Mouse (Mus musculus): Measurements from ENCODE around the gene Clstn2. TPM values are rescaled to one million over a fixed set of nuclear protein-coding genes. Genes with fewer than 3 reads are reported as not detected.

Clstn2 gene
- polyA plus RNA-seq (2016; fragmentation: Nextera tagmentation; extraction: Ambion mirVana) = 2.8 and 3.1 TPM in 2 replicates

DNA sequence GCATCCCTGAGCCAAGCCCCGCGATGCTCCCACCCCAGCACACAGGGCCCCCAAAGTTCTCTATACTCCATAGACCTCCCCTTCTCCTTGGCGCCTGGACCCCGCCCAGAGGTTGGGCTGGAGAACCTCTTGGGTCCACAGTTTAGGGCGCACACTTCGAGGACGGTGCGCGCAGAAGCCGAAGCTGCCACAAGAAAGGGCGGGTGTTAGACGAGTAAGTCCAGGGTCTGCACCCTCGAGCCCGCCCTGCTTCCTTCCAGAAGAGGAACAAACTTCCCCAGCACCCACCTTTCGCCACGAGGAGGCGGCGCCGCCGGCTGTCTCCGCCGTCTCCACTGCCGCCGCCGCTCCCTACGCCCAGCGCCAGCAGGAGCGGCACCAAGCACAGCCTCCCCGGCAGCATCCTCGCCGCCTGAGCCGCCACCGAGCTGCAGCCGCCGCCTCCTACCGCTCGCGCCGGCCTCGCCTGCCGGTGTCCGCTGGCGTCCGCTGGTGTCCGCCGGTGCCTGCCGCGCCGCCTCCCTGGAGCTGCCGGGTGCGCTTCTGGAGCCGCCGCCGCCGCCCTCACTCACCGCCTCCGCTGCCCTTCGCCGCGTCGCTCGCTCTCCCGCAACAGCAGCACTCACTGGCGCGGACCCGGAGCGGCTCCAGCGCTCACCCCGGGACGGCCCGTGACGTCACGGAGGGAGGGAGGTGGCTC is at the start of gene Clstn2:
Gene Clstn2, minus strand, starts transcription at position 609 of the 700 bp plus-strand sequence.
- H3K9me3 ChIP-seq = no peaks in the 10 kb centered on the region
- ATAC-seq (ENCODE audit: low FRiP score) = peak; percentile 93
- H3K27ac ChIP-seq = 0 out of 2 replicates have a peak within 1 kb of the TSS, but pooled peaks have one; percentile 53
- WGBS = under 1% methylated on average over 66 of the region's 73 CpGs
- peaks cover 13% of the 10 kb centered on the region for H3K4me1 ChIP-seq
- H3K9ac ChIP-seq = peak within 1 kb of the TSS; percentile 64
- H3K27me3 ChIP-seq = peaks cover 48% of the 10 kb centered on the region
- H3K36me3 ChIP-seq (replicated peaks) = no peaks in the 10 kb centered on the region
- peak within 1 kb of the TSS; percentile 93 for H3K4me2 ChIP-seq
- peak within 1 kb of the TSS; percentile 69 for H3K4me3 ChIP-seq (replicated peaks)

DNA sequence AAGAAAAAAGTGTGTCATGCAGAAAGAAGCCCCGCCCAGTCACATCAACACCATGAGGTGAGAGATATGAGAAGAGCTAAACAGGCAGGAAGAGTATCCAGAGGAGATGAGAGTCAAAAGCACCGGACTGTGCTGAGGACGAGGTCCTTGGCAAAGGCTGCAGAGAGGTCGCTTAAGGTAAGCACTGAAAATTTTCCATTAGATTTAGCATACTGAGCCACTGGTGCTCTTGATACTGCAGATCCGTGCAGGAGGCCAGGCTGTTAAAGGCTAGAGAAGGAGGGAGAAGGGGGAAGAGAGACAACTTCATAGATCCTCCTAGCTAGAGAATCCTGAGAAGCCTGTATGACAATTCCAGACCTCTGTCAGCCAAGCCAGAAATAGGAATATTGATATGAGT is 34.8 kb upstream of the Clstn2 start:
- H3K4me2 ChIP-seq = no peak overlapping the region
- no peaks in the 10 kb centered on the region for H3K27me3 ChIP-seq
- H3K9ac ChIP-seq = no peak overlapping the region
- H3K9me3 ChIP-seq = no peaks in the 10 kb centered on the region
- H3K4me3 ChIP-seq (replicated peaks) = no peak overlapping the region
- no peaks in the 10 kb centered on the region for H3K4me1 ChIP-seq
- WGBS = 90% methylated on average over 5 of the region's 5 CpGs
- no peak overlapping the region for H3K27ac ChIP-seq
- no peaks in the 10 kb centered on the region for H3K36me3 ChIP-seq (replicated peaks)
- no peak for ATAC-seq (ENCODE audit: low FRiP score)

DNA sequence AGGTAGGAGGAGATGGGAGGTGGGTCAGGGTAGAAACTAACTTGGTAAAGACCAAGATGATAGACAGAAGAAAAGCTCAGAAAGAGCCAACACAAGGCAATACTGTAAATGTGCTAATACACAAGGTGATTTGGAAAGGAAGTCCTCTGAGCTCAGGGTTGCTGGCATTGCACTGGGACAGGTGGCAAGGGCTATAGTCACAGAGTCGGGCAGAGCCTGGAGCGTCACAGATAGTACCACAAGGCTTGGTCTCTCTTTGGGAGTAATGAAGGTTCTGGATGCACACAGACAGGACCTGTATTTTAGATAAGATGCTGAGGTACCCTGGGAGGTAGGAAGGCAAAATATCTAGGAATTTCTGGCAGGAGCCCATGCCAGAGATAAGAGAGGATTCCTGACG is 28.7 kb upstream of the Clstn2 start:
- Histone ChIP-seq H3K4me1 (no peaks in the 10 kb centered on the region), H3K4me2 (no peak overlapping the region), H3K4me3 (replicated peaks) (no peak overlapping the region), H3K27ac (no peak overlapping the region), H3K9ac (no peak overlapping the region), H3K36me3 (replicated peaks) (no peaks in the 10 kb centered on the region), H3K9me3 (no peaks in the 10 kb centered on the region), H3K27me3 (no peaks in the 10 kb centered on the region)
- 80% methylated on average over 3 of the region's 3 CpGs for WGBS
- no peak for ATAC-seq (ENCODE audit: low FRiP score)

DNA sequence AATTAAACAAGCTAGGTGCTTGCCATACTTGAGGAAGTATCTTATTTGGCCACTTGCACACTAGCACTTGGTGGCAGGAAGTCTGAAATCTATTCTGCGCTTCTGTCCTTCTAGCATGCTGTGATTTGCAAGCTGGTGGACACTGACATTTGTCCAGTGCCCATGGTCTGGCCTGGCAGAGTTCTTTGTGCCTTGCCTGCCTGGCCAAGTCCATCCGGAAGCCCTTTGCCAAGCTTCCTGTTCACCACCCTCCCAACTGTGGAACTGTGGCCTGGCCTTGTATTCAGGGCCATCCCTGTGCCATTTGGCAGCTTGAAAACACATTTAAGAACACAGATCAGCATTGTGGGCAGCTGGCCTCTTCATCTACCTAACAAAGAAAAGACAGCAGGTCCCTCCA is 24.3 kb upstream of the Clstn2 start:
- H3K9me3 ChIP-seq = no peaks in the 10 kb centered on the region
- H3K9ac ChIP-seq = no peak overlapping the region
- no peak overlapping the region for H3K4me2 ChIP-seq
- no peak for ATAC-seq (ENCODE audit: low FRiP score)
- H3K4me1 ChIP-seq = no peaks in the 10 kb centered on the region
- H3K36me3 ChIP-seq (replicated peaks) = no peaks in the 10 kb centered on the region
- no peak overlapping the region for H3K27ac ChIP-seq
- H3K27me3 ChIP-seq = no peaks in the 10 kb centered on the region
- WGBS = 93% methylated on average over 2 of the region's 2 CpGs
- no peak overlapping the region for H3K4me3 ChIP-seq (replicated peaks)

DNA sequence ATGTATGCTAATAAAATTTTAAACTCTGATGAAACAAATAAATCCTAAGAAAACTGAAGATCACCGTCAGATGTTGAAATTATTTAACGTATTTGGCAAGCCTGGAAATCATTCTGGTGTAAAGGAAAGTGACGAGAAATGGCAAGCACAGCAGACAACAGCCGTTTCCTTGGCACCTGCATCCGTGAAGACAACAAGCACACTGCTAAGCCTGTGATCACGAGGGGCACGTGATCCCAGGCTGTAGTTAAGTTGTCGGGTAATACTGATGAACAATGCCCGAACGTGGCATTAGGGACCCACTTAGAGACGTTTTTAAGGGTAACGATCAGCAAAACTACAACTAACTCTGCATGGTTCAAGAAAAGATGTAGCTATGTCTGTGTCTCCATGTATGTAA is 18.4 kb upstream of the Clstn2 start:
- no peaks in the 10 kb centered on the region for H3K27me3 ChIP-seq
- no peak overlapping the region for H3K27ac ChIP-seq
- no peak overlapping the region for H3K4me2 ChIP-seq
- no peaks in the 10 kb centered on the region for H3K9me3 ChIP-seq
- no peak overlapping the region for H3K4me3 ChIP-seq (replicated peaks)
- H3K36me3 ChIP-seq (replicated peaks) = no peaks in the 10 kb centered on the region
- H3K9ac ChIP-seq = no peak overlapping the region
- no peaks in the 10 kb centered on the region for H3K4me1 ChIP-seq
- ATAC-seq (ENCODE audit: low FRiP score) = no peak
- 58% methylated on average over 12 of the region's 12 CpGs for WGBS

DNA sequence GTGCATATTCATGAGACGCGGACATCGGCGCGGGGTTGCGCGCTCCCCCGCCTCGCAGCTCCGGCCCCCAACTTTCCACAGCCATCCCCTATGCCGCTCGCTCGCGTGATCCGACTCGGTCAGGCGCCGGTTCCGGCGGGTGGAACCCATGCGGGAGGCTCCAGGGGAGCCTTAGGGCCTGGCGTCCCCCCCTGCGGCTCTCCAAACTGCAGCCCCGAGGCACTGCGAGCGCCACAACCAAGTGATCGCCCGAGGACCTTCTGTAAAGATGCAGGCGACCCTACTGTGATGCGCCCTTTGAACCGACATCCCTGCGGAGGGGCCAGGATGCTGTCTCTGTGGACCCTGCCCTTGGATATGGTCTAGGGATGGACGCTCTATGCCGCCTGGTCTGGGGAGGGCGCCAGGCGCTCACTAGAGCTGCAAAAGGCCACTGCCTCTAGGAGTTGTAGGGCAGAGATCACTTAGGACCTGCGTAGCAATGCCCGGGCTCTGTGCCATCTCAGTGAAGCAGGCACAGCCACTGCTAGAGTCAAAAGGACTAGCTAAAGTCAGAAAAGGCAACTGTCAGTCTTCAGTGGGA is 383 bp upstream of the Clstn2 start:
- under 1% methylated on average over 38 of the region's 38 CpGs for WGBS
- H3K27ac ChIP-seq = no peak overlapping the region
- H3K9ac ChIP-seq = peak overlapping the region; percentile 64
- H3K4me1 ChIP-seq = peaks cover 13% of the 10 kb centered on the region
- peaks cover 48% of the 10 kb centered on the region for H3K27me3 ChIP-seq
- no peaks in the 10 kb centered on the region for H3K9me3 ChIP-seq
- H3K36me3 ChIP-seq (replicated peaks) = no peaks in the 10 kb centered on the region
- peak overlapping the region; percentile 93 for H3K4me2 ChIP-seq
- no peak; the same call in 1 of the 2 replicates for ATAC-seq (ENCODE audit: low FRiP score)
- H3K4me3 ChIP-seq (replicated peaks) = peak overlapping the region; percentile 69

DNA sequence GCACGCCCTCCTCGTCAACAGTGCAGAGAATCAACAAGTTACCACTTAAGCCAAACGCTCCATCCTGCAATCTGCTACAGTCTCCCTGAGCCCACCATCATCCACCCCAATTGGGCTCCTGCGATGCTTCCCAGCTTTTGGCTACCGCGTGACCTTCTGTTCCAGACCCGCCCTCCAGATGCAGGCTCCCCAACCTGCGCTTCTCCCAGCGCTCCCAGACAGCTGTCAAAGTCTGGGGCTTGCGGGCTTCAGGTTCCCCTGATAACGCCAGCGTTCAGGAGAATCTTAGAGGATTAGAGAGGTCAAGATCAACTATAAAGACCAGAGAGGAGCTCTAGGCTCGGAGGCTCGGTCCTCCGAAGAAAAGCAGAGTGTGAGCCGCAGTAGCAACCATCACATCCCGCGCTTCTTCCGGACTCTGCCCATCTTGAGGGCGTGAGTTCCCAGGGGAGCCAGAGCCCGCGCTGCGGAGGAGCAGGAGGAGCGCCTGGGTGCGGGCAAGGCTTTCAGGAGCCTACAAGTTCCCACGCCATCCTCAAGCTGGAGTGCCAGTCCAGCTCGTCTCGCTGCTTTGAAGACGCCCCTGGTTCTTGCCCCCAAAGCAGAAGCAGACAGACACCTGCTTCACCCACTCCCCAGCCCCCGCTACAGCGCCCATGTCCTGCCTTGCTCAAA is 946 bp downstream of the Clstn2 start:
- H3K36me3 ChIP-seq (replicated peaks) = no peaks in the 10 kb centered on the region
- peak; percentile 33 for ATAC-seq (ENCODE audit: low FRiP score)
- peak overlapping the region; percentile 93 for H3K4me2 ChIP-seq
- H3K27me3 ChIP-seq = peaks cover 48% of the 10 kb centered on the region
- under 1% methylated on average over 31 of the region's 31 CpGs for WGBS
- H3K9me3 ChIP-seq = no peaks in the 10 kb centered on the region
- no peak overlapping the region for H3K27ac ChIP-seq
- peaks cover 13% of the 10 kb centered on the region for H3K4me1 ChIP-seq
- peak overlapping the region; percentile 64 for H3K9ac ChIP-seq
- peak overlapping the region; percentile 69 for H3K4me3 ChIP-seq (replicated peaks)

DNA sequence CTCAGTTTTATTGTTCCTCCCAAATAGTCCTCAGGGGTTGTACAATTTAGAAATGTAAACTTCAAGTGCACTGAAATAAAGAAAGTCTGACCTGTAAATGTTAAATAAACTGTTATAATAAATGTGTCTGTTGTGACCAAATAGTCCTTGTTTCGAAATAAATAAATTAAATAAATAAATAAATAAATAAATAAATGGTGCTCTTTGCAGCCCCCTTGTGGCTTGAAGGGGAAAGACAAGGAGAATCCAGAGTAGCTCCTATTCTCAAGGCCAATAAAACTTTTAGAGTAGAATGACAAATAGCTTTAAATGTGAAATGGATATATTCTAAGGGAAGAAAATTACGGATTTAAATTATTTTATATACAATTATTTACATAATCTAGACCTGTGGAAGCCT is 2.3 kb downstream of the Clstn2 start:
- no peak overlapping the region for H3K4me2 ChIP-seq
- H3K4me1 ChIP-seq = peaks cover 13% of the 10 kb centered on the region
- ATAC-seq (ENCODE audit: low FRiP score) = no peak
- no peaks in the 10 kb centered on the region for H3K9me3 ChIP-seq
- no peak overlapping the region for H3K27ac ChIP-seq
- WGBS = 17% methylated on average over 2 of the region's 2 CpGs
- H3K36me3 ChIP-seq (replicated peaks) = no peaks in the 10 kb centered on the region
- H3K9ac ChIP-seq = no peak overlapping the region
- H3K27me3 ChIP-seq = peaks cover 47% of the 10 kb centered on the region
- H3K4me3 ChIP-seq (replicated peaks) = no peak overlapping the region

DNA sequence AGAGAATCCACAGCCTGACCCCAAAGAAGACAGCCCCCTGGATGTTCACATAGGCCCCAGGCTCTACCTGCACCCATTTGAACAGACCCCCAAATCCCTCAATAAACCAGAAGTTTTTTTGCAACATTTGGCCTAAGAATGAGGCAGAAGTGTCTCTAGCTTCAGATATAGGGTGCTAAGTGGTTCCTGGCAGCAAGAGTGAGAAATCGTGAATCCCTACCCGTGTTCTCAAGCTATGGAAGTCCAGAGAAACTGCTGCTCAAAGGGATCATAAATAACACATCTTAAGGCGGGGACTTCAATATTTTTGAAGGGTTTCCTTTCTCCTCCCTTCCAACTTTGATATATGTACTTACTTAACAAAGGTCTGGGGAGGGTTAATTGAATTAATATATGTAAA is 7.4 kb downstream of the Clstn2 start:
- H3K27ac ChIP-seq = no peak overlapping the region
- 80% methylated on average over 3 of the region's 3 CpGs for WGBS
- H3K4me3 ChIP-seq (replicated peaks) = no peak overlapping the region
- H3K27me3 ChIP-seq = 0 out of 2 replicates have a peak, but pooled peaks cover 7% of the 10 kb centered on the region
- H3K36me3 ChIP-seq (replicated peaks) = no peaks in the 10 kb centered on the region
- no peak overlapping the region for H3K9ac ChIP-seq
- H3K4me2 ChIP-seq = no peak overlapping the region
- no peaks in the 10 kb centered on the region for H3K4me1 ChIP-seq
- H3K9me3 ChIP-seq = no peaks in the 10 kb centered on the region
- ATAC-seq (ENCODE audit: low FRiP score) = no peak

DNA sequence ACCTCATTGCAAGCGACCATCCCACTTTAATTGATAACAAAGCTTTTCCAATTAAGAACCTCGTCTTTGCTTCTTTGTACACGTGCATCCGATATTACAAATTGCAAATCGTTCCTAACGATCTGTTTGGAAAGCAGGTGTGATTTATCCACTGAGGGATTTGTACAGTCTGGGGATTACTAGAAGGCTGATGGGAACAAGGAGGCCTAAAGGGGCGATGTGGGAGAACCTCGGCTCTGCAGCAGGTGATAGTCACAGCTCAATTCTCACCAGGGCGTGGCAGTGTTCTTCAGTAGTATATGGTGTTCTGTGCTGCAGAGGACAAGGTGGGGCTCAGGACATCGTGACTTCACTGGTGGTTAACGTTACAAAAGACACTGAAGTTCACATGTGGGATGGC is 9.9 kb downstream of the Clstn2 start:
- H3K27ac ChIP-seq = no peak overlapping the region
- H3K4me2 ChIP-seq = no peak overlapping the region
- no peaks in the 10 kb centered on the region for H3K9me3 ChIP-seq
- no peak for ATAC-seq (ENCODE audit: low FRiP score)
- H3K4me3 ChIP-seq (replicated peaks) = no peak overlapping the region
- WGBS = 70% methylated on average over 11 of the region's 11 CpGs
- no peaks in the 10 kb centered on the region for H3K4me1 ChIP-seq
- H3K9ac ChIP-seq = no peak overlapping the region
- no peaks in the 10 kb centered on the region for H3K27me3 ChIP-seq
- no peaks in the 10 kb centered on the region for H3K36me3 ChIP-seq (replicated peaks)

DNA sequence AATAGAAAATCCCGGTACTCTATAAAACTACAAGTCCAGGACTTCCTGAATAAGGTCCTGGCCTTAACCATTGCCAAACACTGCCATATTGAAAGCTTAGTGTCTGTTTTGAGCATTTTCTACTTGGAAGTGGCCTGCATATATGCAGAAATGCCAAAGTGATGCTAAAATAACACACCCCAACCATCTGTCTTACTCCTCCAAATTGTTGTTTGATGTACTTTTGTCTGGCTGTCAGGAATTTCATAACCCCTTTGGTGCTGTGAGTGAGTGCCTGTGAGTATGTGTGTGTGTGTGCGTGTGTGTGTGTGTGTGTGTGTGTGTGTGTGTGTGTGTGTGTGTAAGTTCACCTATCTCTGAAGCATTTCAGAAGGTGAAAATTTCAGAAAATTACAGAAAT is 13.1 kb downstream of the Clstn2 start:
- Histone ChIP-seq H3K4me2 (no peak overlapping the region), H3K4me1 (0 out of 2 replicates have a peak, but pooled peaks cover 8% of the 10 kb centered on the region), H3K4me3 (replicated peaks) (no peak overlapping the region), H3K9ac (no peak overlapping the region), H3K9me3 (no peaks in the 10 kb centered on the region), H3K27ac (no peak overlapping the region), H3K27me3 (no peaks in the 10 kb centered on the region), H3K36me3 (replicated peaks) (no peaks in the 10 kb centered on the region)
- ATAC-seq (ENCODE audit: low FRiP score) = no peak
- 80% methylated on average over 2 of the region's 2 CpGs for WGBS

DNA sequence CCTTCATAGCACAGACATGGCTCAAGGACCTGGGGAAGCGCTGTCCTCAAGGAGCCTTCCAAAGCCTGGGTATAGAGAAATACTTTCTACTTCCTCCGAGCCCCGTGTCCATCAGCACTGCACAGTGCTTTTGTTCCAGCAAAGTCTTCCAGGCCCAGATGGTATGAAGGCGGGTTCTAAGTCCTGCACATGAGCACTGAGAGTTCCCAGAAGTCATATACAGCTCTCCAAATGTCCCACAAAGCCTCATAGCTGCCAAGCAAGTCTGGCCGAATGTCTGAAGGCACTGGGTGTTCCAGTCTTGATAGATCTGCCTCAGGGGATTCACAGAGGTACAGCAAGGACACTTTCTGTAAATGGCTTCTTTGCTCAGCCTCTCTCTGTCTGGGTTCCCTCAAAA is 14.3 kb downstream of the Clstn2 start:
- no peak overlapping the region for H3K4me2 ChIP-seq
- H3K9me3 ChIP-seq = no peaks in the 10 kb centered on the region
- no peak for ATAC-seq (ENCODE audit: low FRiP score)
- no peak overlapping the region for H3K27ac ChIP-seq
- H3K4me1 ChIP-seq = 0 out of 2 replicates have a peak, but pooled peaks cover 8% of the 10 kb centered on the region
- no peaks in the 10 kb centered on the region for H3K27me3 ChIP-seq
- no peak overlapping the region for H3K4me3 ChIP-seq (replicated peaks)
- WGBS = 93% methylated on average over 5 of the region's 5 CpGs
- no peaks in the 10 kb centered on the region for H3K36me3 ChIP-seq (replicated peaks)
- H3K9ac ChIP-seq = no peak overlapping the region

All from forebrain, embryonic 12.5 days (tissue).